Mouse (Mus musculus) layer of hippocampus, adult 11-12 months (tissue): ENCODE results near the gene Snx29.
A peak's percentile ranks its signal among the peaks of the same experiment; 100 is the strongest.

Source experiments
- DNase-seq: peaks from one replicate; pipeline ENCODE4 v3.0.0; 2022; ENCODE audit warnings: low spot score

Gene Snx29

GRCm38 (mm10) chr16:11597769-11598168 is 275.1 kb downstream of the Snx29 start:
- DNase-seq, result no peak

- DNase-seq, result peak; percentile 49
These were observed 276.8 kb downstream of the Snx29 start for GRCm38 (mm10) chr16:11599523-11599922.

- DNase-seq, result no peak
These were observed 278.8 kb downstream of the Snx29 start for GRCm38 (mm10) chr16:11601336-11602082.

- no peak for DNase-seq
These were observed 281.1 kb downstream of the Snx29 start for GRCm38 (mm10) chr16:11603667-11604422.

GRCm38 (mm10) chr16:11612526-11613126 is 289.9 kb downstream of the Snx29 start:
- no peak for DNase-seq

- no peak for DNase-seq
These were observed 291.8 kb downstream of the Snx29 start for GRCm38 (mm10) chr16:11614401-11615014.

GRCm38 (mm10) chr16:11615633-11616032 is 292.9 kb downstream of the Snx29 start:
- DNase-seq, result no peak

GRCm38 (mm10) chr16:11619951-11620350 is 297.2 kb downstream of the Snx29 start:
- no peak for DNase-seq

- no peak for DNase-seq
These were observed 298.3 kb downstream of the Snx29 start for GRCm38 (mm10) chr16:11621042-11621441.

- no peak for DNase-seq
These were observed 299.0 kb downstream of the Snx29 start for GRCm38 (mm10) chr16:11621664-11622063.

GRCm38 (mm10) chr16:11623032-11623431 is 300.3 kb downstream of the Snx29 start:
- no peak for DNase-seq

- no peak for DNase-seq
These were observed 301.4 kb downstream of the Snx29 start for GRCm38 (mm10) chr16:11624121-11624520.

GRCm38 (mm10) chr16:11626004-11626481 is 303.3 kb downstream of the Snx29 start:
- peak; percentile 42 for DNase-seq

GRCm38 (mm10) chr16:11626616-11627015 is 303.9 kb downstream of the Snx29 start:
- no peak for DNase-seq

- no peak for DNase-seq
These were observed 305.3 kb downstream of the Snx29 start for GRCm38 (mm10) chr16:11627866-11628638.

GRCm38 (mm10) chr16:11629704-11630103 is 307.0 kb downstream of the Snx29 start:
- DNase-seq, result no peak

- DNase-seq, result no peak
These were observed 307.8 kb downstream of the Snx29 start for GRCm38 (mm10) chr16:11630489-11630888.

- DNase-seq, result no peak
These were observed 309.6 kb downstream of the Snx29 start for GRCm38 (mm10) chr16:11632205-11632747.

GRCm38 (mm10) chr16:11636196-11636733 is 313.6 kb downstream of the Snx29 start:
- no peak for DNase-seq

GRCm38 (mm10) chr16:11636902-11637301 is 314.2 kb downstream of the Snx29 start:
- no peak for DNase-seq

- DNase-seq, result no peak
These were observed 315.1 kb downstream of the Snx29 start for GRCm38 (mm10) chr16:11637794-11638193.
